Mouse (Mus musculus) megakaryocyte, embryonic 14.5 days (primary cell): ENCODE measurements around the gene Masp1.

Experiments used
- FLI1 ChIP-seq: IDR thresholded peaks from 2 replicates; pipeline ENCODE4 v1.6.1; 2012; ENCODE audit warnings: low read length, inconsistent platforms, mixed read lengths
- GATA1 ChIP-seq: IDR thresholded peaks from 3 replicates; pipeline ENCODE4 v1.6.1; 2012; ENCODE audit warnings: mixed read lengths, low read length, inconsistent platforms, borderline replicate concordance

DNA sequence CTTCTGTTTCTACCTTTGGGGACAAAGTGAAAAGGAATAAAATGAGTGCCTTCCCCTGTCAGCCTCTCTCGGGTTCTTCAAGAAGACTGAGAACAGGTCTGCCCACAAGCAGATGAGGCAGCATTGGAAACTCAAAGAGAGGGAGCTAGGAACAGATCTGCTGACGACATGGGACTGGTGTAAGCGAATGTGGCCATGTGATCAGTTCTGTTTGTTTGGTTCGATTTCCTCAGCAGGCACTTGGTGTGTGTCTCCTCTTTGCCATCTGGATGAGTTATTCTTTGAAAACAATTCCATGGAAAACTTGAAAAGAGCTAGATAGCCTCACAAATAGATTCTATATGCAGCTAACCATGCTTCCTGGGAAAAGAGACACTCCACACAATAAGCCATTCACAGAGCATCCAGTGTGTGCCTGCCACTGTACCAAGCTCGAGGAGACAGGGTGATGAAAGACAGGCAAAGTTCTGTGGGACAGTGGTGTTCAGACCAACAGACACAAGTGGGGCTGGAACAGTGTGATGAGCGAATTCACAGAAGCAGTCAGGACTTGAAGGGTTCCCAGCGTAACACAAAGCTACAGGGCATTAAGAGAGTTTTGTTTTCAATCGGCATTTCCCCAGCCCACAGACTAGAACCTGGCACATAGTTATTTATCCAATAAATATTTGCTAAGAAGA, 24.2 kb downstream of the Masp1 start:
- no peak for TF ChIP-seq GATA1
- no peak for TF ChIP-seq FLI1
